Mouse (Mus musculus) CD8-positive naive resting alpha-beta T cell, adult 2 months (primary cell): ENCODE measurements around the gene Nras.

ENCODE experiments used
- DNase-seq, 2 experiments: peaks; one replicate each; pipeline ENCODE4 v3.0.0; 2022; ENCODE audit warnings: low read depth in 2 of 2, low spot score in 2 of 2

The Nras gene

GRCm38 (mm10) chr3:103058207-103059157 is at the start of gene Nras:
Gene Nras, plus strand, starts transcription at chr3:103058285.
- peak; percentile 88 to 94 for DNase-seq

GRCm38 (mm10) chr3:103017350-103017749 is 40.7 kb upstream of the Nras start:
- no peak for DNase-seq

- DNase-seq, result no peak
Measured at GRCm38 (mm10) chr3:103019462-103019861, 38.6 kb upstream of the Nras start.

- DNase-seq, result peak; percentile 96 to 97
Measured at GRCm38 (mm10) chr3:103020249-103020942, 37.7 kb upstream of the Nras start, which contains the start of gene Csde1. Gene Csde1, plus strand, starts transcription at chr3:103020426.

GRCm38 (mm10) chr3:103020943-103021638 is 37.0 kb upstream of the Nras start:
- peak; percentile 72 to 83 for DNase-seq

GRCm38 (mm10) chr3:103026174-103026573 is 31.9 kb upstream of the Nras start:
- DNase-seq, result peak in 1 of 2 experiments; percentile 41

GRCm38 (mm10) chr3:103040285-103040684 is 17.8 kb upstream of the Nras start:
- DNase-seq, result no peak

- no peak for DNase-seq
Measured at GRCm38 (mm10) chr3:103040861-103041379, 17.2 kb upstream of the Nras start.

- no peak for DNase-seq
Measured at GRCm38 (mm10) chr3:103056016-103056595, 2.0 kb upstream of the Nras start.

GRCm38 (mm10) chr3:103057752-103058151 is 333 bp upstream of the Nras start:
- DNase-seq, result no peak

GRCm38 (mm10) chr3:103066927-103067326 is 8.8 kb downstream of the Nras start:
- no peak for DNase-seq

GRCm38 (mm10) chr3:103068971-103069370 is 10.9 kb downstream of the Nras start:
- no peak for DNase-seq

- no peak for DNase-seq
Measured at GRCm38 (mm10) chr3:103073771-103074170, 15.7 kb downstream of the Nras start, which contains the start of gene Ampd1. Gene Ampd1, plus strand, starts transcription at chr3:103074014.

GRCm38 (mm10) chr3:103075871-103076270 is 17.8 kb downstream of the Nras start:
- DNase-seq, result no peak

GRCm38 (mm10) chr3:103076476-103076875 is 18.4 kb downstream of the Nras start:
- DNase-seq, result no peak

GRCm38 (mm10) chr3:103079301-103079700 is 21.2 kb downstream of the Nras start:
- no peak for DNase-seq

GRCm38 (mm10) chr3:103081051-103081450 is 23.0 kb downstream of the Nras start:
- no peak for DNase-seq

- no peak for DNase-seq
Measured at GRCm38 (mm10) chr3:103081861-103082453, 23.9 kb downstream of the Nras start.

- DNase-seq, result no peak
Measured at GRCm38 (mm10) chr3:103082761-103083160, 24.7 kb downstream of the Nras start.

GRCm38 (mm10) chr3:103085986-103086385 is 27.9 kb downstream of the Nras start:
- no peak for DNase-seq
